Mouse (Mus musculus) right cerebral cortex, adult 2 months (tissue): ENCODE measurements around the gene Svop.
A peak's percentile ranks its signal among the peaks of the same experiment; 100 is the strongest.

Source experiments
- DNase-seq, 2 experiments: peaks; one replicate each; pipeline ENCODE4 v3.0.0; 2021 to 2022; ENCODE audit warnings: low spot score in 2 of 2

Gene Svop

GRCm38 (mm10) chr5:114106391-114106935, 15.1 kb upstream of the Svop start:
- DNase-seq: no peak

GRCm38 (mm10) chr5:114102807-114103206, 11.4 kb upstream of the Svop start:
- no peak for DNase-seq

- no peak for DNase-seq
These were observed 10.5 kb upstream of the Svop start for GRCm38 (mm10) chr5:114101873-114102272.

- no peak for DNase-seq
These were observed 9.2 kb upstream of the Svop start for GRCm38 (mm10) chr5:114100390-114101099.

- DNase-seq: peak; percentile 92 to 94
These were observed 8.5 kb upstream of the Svop start for GRCm38 (mm10) chr5:114099709-114100389.

- peak in 1 of 2 experiments; percentile 32 for DNase-seq
These were observed 853 bp downstream of the Svop start for GRCm38 (mm10) chr5:114090421-114091013.

GRCm38 (mm10) chr5:114087875-114088480, 3.4 kb downstream of the Svop start:
- peak; percentile 39 to 53 for DNase-seq

GRCm38 (mm10) chr5:114085501-114085900, 5.9 kb downstream of the Svop start:
- DNase-seq: no peak

GRCm38 (mm10) chr5:114077009-114077408, 14.4 kb downstream of the Svop start:
- DNase-seq: no peak

GRCm38 (mm10) chr5:114072262-114072661, 19.1 kb downstream of the Svop start:
- no peak for DNase-seq

GRCm38 (mm10) chr5:114070858-114071257, 20.5 kb downstream of the Svop start:
- no peak for DNase-seq

GRCm38 (mm10) chr5:114067982-114068381, 23.4 kb downstream of the Svop start:
- no peak for DNase-seq

- no peak for DNase-seq
These were observed 23.8 kb downstream of the Svop start for GRCm38 (mm10) chr5:114067543-114067942.

- no peak for DNase-seq
These were observed 24.8 kb downstream of the Svop start for GRCm38 (mm10) chr5:114066601-114067000.

- DNase-seq: no peak
These were observed 26.2 kb downstream of the Svop start, which contains the start of gene Usp30 for GRCm38 (mm10) chr5:114065161-114065560. TSS of gene Usp30 (plus strand) at chr5:114065461.

- no peak for DNase-seq
These were observed 27.4 kb downstream of the Svop start for GRCm38 (mm10) chr5:114063958-114064357.

GRCm38 (mm10) chr5:114061675-114062074, 29.7 kb downstream of the Svop start:
- no peak for DNase-seq

GRCm38 (mm10) chr5:114057129-114057731, 34.1 kb downstream of the Svop start:
- no peak for DNase-seq

GRCm38 (mm10) chr5:114052246-114052761, 39.1 kb downstream of the Svop start:
- peak; percentile 31 to 41 for DNase-seq

GRCm38 (mm10) chr5:114048731-114049308, 42.5 kb downstream of the Svop start:
- no peak for DNase-seq

GRCm38 (mm10) chr5:114047182-114047581, 44.2 kb downstream of the Svop start:
- no peak for DNase-seq
